Mouse (Mus musculus) ES-E14 (cell line): ENCODE results near the gene Vmn2r91. TPM values are rescaled to one million over a fixed set of nuclear protein-coding genes. Genes with fewer than 3 reads are reported as not detected.
"Not testable (repeated sequence)": the region's sequence is repeated elsewhere in the genome, so short reads cannot be mapped to it uniquely, and the experiment has no call there.

Source experiments
- DNase-seq: peaks from one replicate; pipeline ENCODE4 v3.0.0-alpha.2; 2013; ENCODE audit warnings: low read depth, low spot score
- H3K27ac ChIP-seq: 2 replicates; pipeline ENCODE4 v1.5.1; 2012; ENCODE audit warnings: low read depth, mild to moderate bottlenecking, low read length, moderate library complexity, mixed read lengths; ENCODE audit not compliant: poor library complexity, insufficient read depth, severe bottlenecking
- H3K36me3 ChIP-seq: 2 replicates; pipeline ENCODE4 v1.6.1; 2012; ENCODE audit warnings: mild to moderate bottlenecking, low read length, moderate library complexity, mixed read lengths; ENCODE audit not compliant: control insufficient read depth, poor library complexity, insufficient read depth, severe bottlenecking
- H3K4me1 ChIP-seq, 2 experiments: fragments of 150-350 bp in 1 of 2; sonication (generic) in 1 of 2; 2 replicates each; pipeline ENCODE4 v1.6.1; 2012; ENCODE audit warnings: low read length in 2 of 2, mild to moderate bottlenecking in 1 of 2, mixed read lengths in 1 of 2; ENCODE audit not compliant: control insufficient read depth in 2 of 2, insufficient read depth in 2 of 2, poor library complexity in 1 of 2
- H3K4me3 ChIP-seq, 2 experiments: fragments of 150-350 bp in 1 of 2; sonication (generic) in 1 of 2; 2 replicates each; pipeline ENCODE4 v1.5.1; 2012; ENCODE audit warnings: low read length in 2 of 2, low read depth in 1 of 2, mild to moderate bottlenecking in 1 of 2, mixed read lengths in 1 of 2; ENCODE audit not compliant: insufficient read depth in 1 of 2, poor library complexity in 1 of 2, severe bottlenecking in 1 of 2
- H3K9ac ChIP-seq: 2 replicates; pipeline ENCODE4 v1.6.1; 2012; ENCODE audit warnings: low read depth, mild to moderate bottlenecking, low read length, mixed read lengths; ENCODE audit not compliant: poor library complexity, insufficient read depth, severe bottlenecking
- H3K9me3 ChIP-seq: fragments of 150-350 bp; sonication (generic); 2 replicates; pipeline ENCODE4 v1.6.1; 2012; ENCODE audit warnings: low read depth, mild to moderate bottlenecking, low read length; ENCODE audit not compliant: control insufficient read depth, insufficient read depth
- CHD2 ChIP-seq: IDR thresholded peaks from 2 replicates; pipeline ENCODE4 v1.6.1; 2014; ENCODE audit warnings: mild to moderate bottlenecking, low read depth, low read length, inconsistent platforms
- HCFC1 ChIP-seq: IDR thresholded peaks from 2 replicates; pipeline ENCODE4 v1.6.1; 2012; ENCODE audit warnings: low read length, inconsistent platforms, borderline replicate concordance; ENCODE audit not compliant: insufficient read depth
- MAFK ChIP-seq: IDR thresholded peaks from 2 replicates; pipeline ENCODE4 v1.6.1; 2014; ENCODE audit warnings: mild to moderate bottlenecking, low read depth, low read length, inconsistent platforms; ENCODE audit not compliant: insufficient read depth
- ZC3H11A ChIP-seq: IDR thresholded peaks from 2 replicates; pipeline ENCODE4 v1.6.1; 2012; ENCODE audit warnings: low read depth, mild to moderate bottlenecking, inconsistent platforms, low read length, borderline replicate concordance
- ZNF384 ChIP-seq: IDR thresholded peaks from 2 replicates; pipeline ENCODE4 v1.6.1; 2012; ENCODE audit warnings: low read depth, low read length, inconsistent platforms
- in situ Hi-C, 2 experiments: fragments of 600-800 bp; cut with MboI; formaldehyde crosslinking; loops; one replicate each; pipeline ENCODE4 v1.15.1; 2025; ENCODE audit warnings: low sequenced_read_pairs in 2 of 2, inconsistent platforms in 1 of 2; ENCODE audit not compliant: unreplicated experiment in 2 of 2
- total RNA-seq: library from RNA; depleted of rRNA; stranded (reverse); fragments of 300-350 nt; gene quantifications from 2 replicates; pipeline ENCODE4 v1.2.3, GENCODE M21; 2012; rRNA removed

Gene Vmn2r91
- not detected in 2 replicates for total RNA-seq

- H3K9ac ChIP-seq, H3K9me3 ChIP-seq, DNase-seq, H3K4me3 ChIP-seq, H3K36me3 ChIP-seq, H3K27ac ChIP-seq, in situ Hi-C loops, H3K4me1 ChIP-seq: not testable (repeated sequence)
Measured at GRCm38 (mm10) chr17:18084716-18085115, at the start of gene Vmn2r91. Gene Vmn2r91 (plus strand): TSS chr17:18085016.

GRCm38 (mm10) chr17:18049124-18049523, 35.7 kb upstream of the Vmn2r91 start, which contains the start of gene Vmn2r124:
Gene Vmn2r124 (plus strand): TSS chr17:18049424.
- H3K4me1 ChIP-seq: no peaks in the 10 kb centered on the region
- in situ Hi-C loops: no loop called here
- H3K9me3 ChIP-seq: no peaks in the 10 kb centered on the region
- DNase-seq: no peak
- H3K4me3 ChIP-seq: no peak within 1 kb of the TSS
- no peak within 1 kb of the TSS for H3K9ac ChIP-seq
- TF ChIP-seq ZNF384: no peak
- TF ChIP-seq ZC3H11A: no peak
- no peak for TF ChIP-seq HCFC1
- no peak for TF ChIP-seq MAFK
- TF ChIP-seq CHD2: no peak
- H3K36me3 ChIP-seq: no peaks in the 10 kb centered on the region
- H3K27ac ChIP-seq: no peak within 1 kb of the TSS

GRCm38 (mm10) chr17:18095626-18096025, 10.8 kb downstream of the Vmn2r91 start:
- H3K4me3 ChIP-seq, H3K27ac ChIP-seq, H3K4me1 ChIP-seq, H3K9me3 ChIP-seq, H3K36me3 ChIP-seq, in situ Hi-C loops, DNase-seq, H3K9ac ChIP-seq: not testable (repeated sequence)

- H3K36me3 ChIP-seq, H3K9ac ChIP-seq, H3K9me3 ChIP-seq, DNase-seq, H3K4me1 ChIP-seq, H3K4me3 ChIP-seq, H3K27ac ChIP-seq, in situ Hi-C loops: not testable (repeated sequence)
Measured at GRCm38 (mm10) chr17:18102265-18102664, 17.4 kb downstream of the Vmn2r91 start.

- H3K36me3 ChIP-seq, H3K4me3 ChIP-seq, H3K9ac ChIP-seq, in situ Hi-C loops, DNase-seq, H3K4me1 ChIP-seq, H3K9me3 ChIP-seq, H3K27ac ChIP-seq: not testable (repeated sequence)
Measured at GRCm38 (mm10) chr17:18151587-18151986, 66.8 kb downstream of the Vmn2r91 start, which contains the start of gene Vmn2r92. Gene Vmn2r92 (plus strand): TSS chr17:18151887.

GRCm38 (mm10) chr17:18161194-18161593, 76.4 kb downstream of the Vmn2r91 start:
- H3K36me3 ChIP-seq, H3K4me3 ChIP-seq, DNase-seq, H3K9ac ChIP-seq, in situ Hi-C loops, H3K9me3 ChIP-seq, H3K27ac ChIP-seq, H3K4me1 ChIP-seq: not testable (repeated sequence)

Other genes starting within 250 kb of the Vmn2r91 start
- gene Has1, start 229.8 kb upstream of the Vmn2r91 start, total RNA-seq: 0.22 and 0.37 TPM in 2 replicates
- gene Fpr1, start 201.1 kb upstream of the Vmn2r91 start, total RNA-seq: not detected in 2 replicates
- not detected in 2 replicates for gene Fpr2, start 197.2 kb upstream of the Vmn2r91 start, total RNA-seq
- gene Fpr3, start 197.2 kb upstream of the Vmn2r91 start, total RNA-seq: not detected in 2 replicates
- gene Fpr-rs4, start 63.3 kb upstream of the Vmn2r91 start, total RNA-seq: not detected in 2 replicates
- not detected in 2 replicates for gene Vmn2r124, start 35.6 kb upstream of the Vmn2r91 start, total RNA-seq
- not detected in 2 replicates for gene Vmn2r92, start 66.9 kb downstream of the Vmn2r91 start, total RNA-seq
- gene Vmn2r94, start 192.7 kb downstream of the Vmn2r91 start, total RNA-seq: under 0.01 and 0.04 TPM in 2 replicates
- gene Vmn2r93, start 213.1 kb downstream of the Vmn2r91 start, total RNA-seq: not detected in 2 replicates